Mouse (Mus musculus) limb, embryonic 12.5 days (tissue): ENCODE results near the gene Adap1. TPM values are rescaled to one million over a fixed set of nuclear protein-coding genes. Genes with fewer than 3 reads are reported as not detected.

Experiments
- ATAC-seq: fragments of 200-750 bp; cut with Nextera tagmentation; 2 replicates; pipeline ENCODE4 v1.8.0; 2017; ENCODE audit warnings: low read depth, moderate TSS enrichment; ENCODE audit not compliant: insufficient number of reproducible peaks, insufficient read depth, low FRiP score, low TSS enrichment
- H3K27ac ChIP-seq: fragments of 300-500 bp; sonication (generic); 2 replicates; pipeline ENCODE4 v1.5.1; 2016; ENCODE audit warnings: mild to moderate bottlenecking, moderate library complexity
- H3K27me3 ChIP-seq: fragments of 300-500 bp; sonication (generic); 2 replicates; pipeline ENCODE4 v1.6.1; 2016; ENCODE audit warnings: mild to moderate bottlenecking, moderate library complexity
- H3K36me3 ChIP-seq: fragments of 300-500 bp; sonication (generic); 2 replicates; pipeline ENCODE4 v1.6.1; 2016; ENCODE audit warnings: mild to moderate bottlenecking, moderate library complexity
- H3K4me1 ChIP-seq: fragments of 300-500 bp; sonication (generic); replicated peaks from 2 replicates; pipeline ENCODE4 v1.6.1; 2016
- H3K4me2 ChIP-seq: fragments of 300-500 bp; sonication (generic); 2 replicates; pipeline ENCODE4 v1.6.1; 2016; ENCODE audit warnings: mild to moderate bottlenecking, moderate library complexity
- H3K4me3 ChIP-seq: fragments of 300-500 bp; sonication (generic); replicated peaks from 2 replicates; pipeline ENCODE4 v1.5.1; 2016; ENCODE audit warnings: mild to moderate bottlenecking
- H3K9ac ChIP-seq: fragments of 300-500 bp; sonication (generic); replicated peaks from 2 replicates; pipeline ENCODE4 v1.6.1; 2016; ENCODE audit warnings: mild to moderate bottlenecking, moderate library complexity
- H3K9me3 ChIP-seq: fragments of 300-500 bp; sonication (generic); 2 replicates; pipeline ENCODE4 v1.6.1; 2016; ENCODE audit warnings: mild to moderate bottlenecking, moderate library complexity
- WGBS: fragments of 180-500 bp; shearing (Covaris S2); methylation state at CpG from one replicate; pipeline ENCODE4 v1.1.7; 2016; 5-methylcytosine and 5-hydroxymethylcytosine counted together
- polyA plus RNA-seq: library from polyadenylated mRNA; unstranded; fragments of >200 nt; fragmentation: Nextera tagmentation; extraction: Ambion mirVana; gene quantifications from 2 replicates; pipeline ENCODE4 v1.2.1, GENCODE M21; 2016

Adap1 gene
- polyA plus RNA-seq, 1 experiment from 2014 or later, result 1.1 TPM

DNA sequence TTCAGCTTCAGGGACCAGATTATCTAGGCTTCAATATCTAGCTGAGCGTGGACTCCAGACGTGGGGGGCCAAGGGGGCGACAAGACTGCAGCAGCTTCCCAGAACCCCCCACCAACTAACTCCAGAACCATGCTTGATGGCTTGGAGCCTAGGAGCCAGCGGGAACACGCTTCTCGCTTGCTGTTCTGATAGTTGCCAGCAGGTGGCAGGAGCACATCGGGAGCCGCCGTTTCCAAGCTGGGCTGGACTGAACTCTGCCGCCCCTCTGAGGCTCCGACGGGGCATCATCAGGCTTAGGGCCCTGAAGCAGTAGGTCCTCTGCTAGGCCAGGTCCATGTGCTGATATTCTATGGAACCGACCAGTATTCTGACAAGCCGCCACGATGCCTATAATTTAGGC, 43.2 kb downstream of the Adap1 start:
- H3K9me3 ChIP-seq, result no peaks in the 10 kb centered on the region
- WGBS, result 7% methylated on average over 15 of the region's 15 CpGs
- H3K36me3 ChIP-seq, result no peaks in the 10 kb centered on the region
- peaks cover 8% of the 10 kb centered on the region for H3K4me1 ChIP-seq
- no peak overlapping the region for H3K9ac ChIP-seq
- H3K27me3 ChIP-seq, result no peaks in the 10 kb centered on the region
- H3K4me2 ChIP-seq, result peak overlapping the region; percentile 9; the same call in 1 of the 2 replicates
- no peak overlapping the region for H3K4me3 ChIP-seq
- no peak for ATAC-seq
- H3K27ac ChIP-seq, result 0 out of 2 replicates have a peak overlapping the region, but pooled peaks have one; percentile 12

DNA sequence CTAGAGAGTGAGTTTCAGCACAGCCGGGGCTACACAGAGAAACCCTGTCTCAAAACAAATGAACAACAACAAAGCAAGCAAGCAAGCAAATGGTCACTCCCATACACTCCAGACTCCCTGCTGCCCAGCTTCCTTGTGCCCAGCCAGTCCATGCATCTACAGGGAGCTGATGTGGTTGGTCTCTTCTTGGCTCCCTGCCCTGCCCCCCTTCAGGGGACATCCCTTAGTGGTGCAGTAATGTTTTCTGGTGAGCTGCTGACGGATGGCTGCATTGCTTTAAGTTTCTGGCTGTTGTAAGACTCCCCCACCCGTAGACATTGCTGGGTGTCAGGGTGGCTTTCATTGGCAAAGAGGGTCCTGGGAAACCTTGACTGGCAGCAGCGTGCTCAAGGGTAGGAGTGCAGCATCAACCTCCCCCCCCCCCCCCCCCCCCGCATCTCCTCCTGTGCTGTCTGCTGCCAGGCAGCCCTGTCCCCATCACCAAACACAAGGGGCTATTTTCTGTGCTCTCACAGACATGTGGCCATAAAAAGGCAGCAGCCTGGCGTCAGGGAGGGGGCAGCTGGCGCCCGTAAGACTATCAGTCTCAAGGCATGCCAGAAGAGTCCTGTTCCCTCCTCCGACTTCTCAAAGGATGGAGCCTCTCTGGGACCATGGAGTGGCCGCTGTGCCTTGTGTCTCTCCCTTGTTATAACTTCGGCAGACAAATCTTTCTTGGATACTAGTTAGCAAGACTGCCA, 43.9 kb downstream of the Adap1 start:
- Histone ChIP-seq H3K27me3 (no peaks in the 10 kb centered on the region), H3K4me1 (peaks cover 8% of the 10 kb centered on the region), H3K4me2 (peak overlapping the region; percentile 9; the same call in 1 of the 2 replicates), H3K9me3 (no peaks in the 10 kb centered on the region), H3K27ac (0 out of 2 replicates have a peak overlapping the region, but pooled peaks have one; percentile 12), H3K9ac (0 out of 2 replicates have a peak overlapping the region, but pooled peaks have one; percentile 27), H3K36me3 (no peaks in the 10 kb centered on the region), H3K4me3 (no peak overlapping the region)
- 41% methylated on average over 10 of the region's 11 CpGs for WGBS
- ATAC-seq, result no peak

DNA sequence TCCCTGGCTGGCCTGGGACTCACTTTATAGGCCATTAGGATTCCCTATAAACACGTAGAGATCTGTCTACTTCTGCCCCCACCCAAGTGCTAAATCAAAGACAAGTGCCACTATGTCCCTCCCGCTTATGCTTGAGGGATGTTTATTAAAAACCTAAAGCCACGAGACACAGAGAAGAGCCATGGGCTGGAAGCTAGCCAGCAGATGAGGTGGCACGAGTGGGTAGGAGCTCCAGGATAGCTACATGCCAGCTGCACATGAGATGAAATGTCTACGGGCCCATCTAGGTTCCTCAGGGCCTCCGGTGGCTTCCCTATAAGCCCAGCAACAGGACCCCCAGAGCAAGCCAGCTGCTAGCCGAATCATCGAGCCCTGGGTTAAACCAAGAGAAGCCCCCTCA, 48.1 kb downstream of the Adap1 start:
- ATAC-seq, result no peak
- no peaks in the 10 kb centered on the region for H3K27me3 ChIP-seq

DNA sequence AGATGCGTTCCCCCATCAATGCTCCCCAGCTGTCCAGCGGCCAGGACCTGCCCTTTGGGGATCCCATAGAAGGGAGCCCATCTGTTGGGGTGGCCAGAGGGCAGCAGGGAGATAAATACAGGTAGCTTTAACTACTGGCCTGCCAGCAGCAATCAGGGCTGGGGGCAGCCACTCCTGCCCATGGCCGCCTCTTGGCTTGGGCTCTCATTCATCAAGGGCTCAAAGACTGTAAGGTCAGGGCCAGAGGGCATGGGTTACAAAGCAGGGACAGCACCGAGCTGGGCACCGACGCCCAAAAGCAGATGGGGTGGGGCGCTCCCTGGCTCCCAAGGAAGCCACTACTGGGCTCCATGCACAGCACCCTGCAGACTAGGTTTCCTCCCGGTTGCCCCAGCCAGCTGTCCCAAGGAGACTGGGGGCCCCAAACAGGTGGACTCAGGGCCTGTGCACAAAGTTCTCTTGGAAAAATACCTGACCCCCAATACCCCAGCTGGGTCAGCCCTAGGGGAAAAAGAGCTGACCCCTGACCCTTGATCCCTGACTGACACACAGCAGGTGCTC, 53.3 kb downstream of the Adap1 start:
- H3K27me3 ChIP-seq, result no peaks in the 10 kb centered on the region
- WGBS, result 46% methylated on average over 8 of the region's 8 CpGs
- 0 out of 2 replicates have a peak, but pooled peaks cover 5% of the 10 kb centered on the region for H3K4me1 ChIP-seq
- H3K9me3 ChIP-seq, result no peaks in the 10 kb centered on the region
- no peak for ATAC-seq
- H3K4me3 ChIP-seq, result no peak overlapping the region
- H3K36me3 ChIP-seq, result peaks cover 24% of the 10 kb centered on the region
- H3K4me2 ChIP-seq, result no peak overlapping the region
- no peak overlapping the region for H3K27ac ChIP-seq
- no peak overlapping the region for H3K9ac ChIP-seq

More for the DNA sequence above, 48.1 kb downstream of the Adap1 start:
- no peaks in the 10 kb centered on the region for H3K9me3 ChIP-seq
- no peak overlapping the region for H3K27ac ChIP-seq
- H3K36me3 ChIP-seq, result no peaks in the 10 kb centered on the region
- no peak overlapping the region for H3K4me3 ChIP-seq
- H3K4me2 ChIP-seq, result no peak overlapping the region
- no peak overlapping the region for H3K9ac ChIP-seq
- 69% methylated on average over 8 of the region's 8 CpGs for WGBS
- peaks cover 8% of the 10 kb centered on the region for H3K4me1 ChIP-seq

DNA sequence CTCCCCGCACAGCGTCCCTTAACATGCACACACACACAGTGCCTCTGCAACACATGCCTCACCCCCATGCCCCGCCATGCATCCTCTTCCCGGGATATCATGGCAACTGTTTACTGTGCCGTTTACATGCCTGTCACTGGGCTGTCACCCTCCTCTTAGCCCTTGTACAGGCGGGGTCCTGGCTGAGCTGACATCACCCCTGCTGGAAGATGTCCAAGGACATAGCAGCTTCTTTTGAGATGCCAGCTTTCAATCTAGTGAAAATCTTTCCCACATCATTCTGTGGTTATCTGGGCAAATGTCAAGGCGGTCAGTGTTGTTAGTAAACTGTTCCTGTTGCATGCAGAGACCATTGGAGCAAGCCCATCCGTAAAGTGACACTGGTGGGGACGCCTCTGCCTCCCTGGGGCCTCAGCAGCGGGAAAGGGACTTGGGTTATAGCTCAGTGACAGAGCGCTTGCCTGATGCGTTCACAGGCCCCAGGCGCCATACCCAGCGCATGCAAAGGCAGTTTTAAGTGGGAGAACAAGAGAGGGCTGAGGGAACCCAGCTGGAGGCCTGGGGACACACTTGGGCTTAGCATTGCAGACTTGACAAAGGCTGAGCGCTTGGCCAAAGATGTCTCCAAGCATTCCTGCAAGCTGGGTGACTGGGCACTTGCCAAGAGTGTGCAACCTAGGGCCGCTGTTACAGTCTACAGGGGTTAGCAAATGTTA, 54.5 kb downstream of the Adap1 start:
- H3K9me3 ChIP-seq, result no peaks in the 10 kb centered on the region
- no peak overlapping the region for H3K4me3 ChIP-seq
- H3K27ac ChIP-seq, result no peak overlapping the region
- no peaks in the 10 kb centered on the region for H3K27me3 ChIP-seq
- H3K36me3 ChIP-seq, result peaks cover 36% of the 10 kb centered on the region
- WGBS, result 74% methylated on average over 16 of the region's 16 CpGs
- H3K9ac ChIP-seq, result no peak overlapping the region
- H3K4me1 ChIP-seq, result 0 out of 2 replicates have a peak, but pooled peaks cover 5% of the 10 kb centered on the region
- no peak overlapping the region for H3K4me2 ChIP-seq
- no peak for ATAC-seq

DNA sequence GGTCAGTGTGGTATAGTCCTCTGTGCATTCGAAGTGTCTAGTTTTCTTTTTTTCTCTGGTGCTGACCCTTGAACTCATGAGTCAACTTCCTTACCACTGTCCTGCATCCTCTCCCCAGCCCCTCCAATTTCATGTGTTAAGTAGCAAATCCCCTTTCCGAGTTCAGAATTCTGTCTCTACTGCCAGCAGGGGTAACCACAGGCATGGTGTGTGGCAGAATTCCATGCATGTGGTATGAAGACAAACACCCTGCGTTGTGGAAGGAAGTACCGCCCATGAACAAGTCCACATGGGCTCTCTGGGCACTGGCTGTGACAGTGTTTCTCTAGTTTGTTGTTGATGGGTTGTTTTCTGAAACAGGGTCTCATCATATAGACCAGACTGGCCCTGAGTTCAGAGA, 57.8 kb downstream of the Adap1 start:
- H3K27ac ChIP-seq, result no peak overlapping the region
- H3K36me3 ChIP-seq, result peaks cover 69% of the 10 kb centered on the region
- WGBS, result 88% methylated on average over 4 of the region's 4 CpGs
- H3K4me2 ChIP-seq, result no peak overlapping the region
- H3K9me3 ChIP-seq, result no peaks in the 10 kb centered on the region
- no peak overlapping the region for H3K4me3 ChIP-seq
- H3K4me1 ChIP-seq, result 0 out of 2 replicates have a peak, but pooled peaks cover 5% of the 10 kb centered on the region
- no peaks in the 10 kb centered on the region for H3K27me3 ChIP-seq
- no peak overlapping the region for H3K9ac ChIP-seq
- ATAC-seq, result no peak

DNA sequence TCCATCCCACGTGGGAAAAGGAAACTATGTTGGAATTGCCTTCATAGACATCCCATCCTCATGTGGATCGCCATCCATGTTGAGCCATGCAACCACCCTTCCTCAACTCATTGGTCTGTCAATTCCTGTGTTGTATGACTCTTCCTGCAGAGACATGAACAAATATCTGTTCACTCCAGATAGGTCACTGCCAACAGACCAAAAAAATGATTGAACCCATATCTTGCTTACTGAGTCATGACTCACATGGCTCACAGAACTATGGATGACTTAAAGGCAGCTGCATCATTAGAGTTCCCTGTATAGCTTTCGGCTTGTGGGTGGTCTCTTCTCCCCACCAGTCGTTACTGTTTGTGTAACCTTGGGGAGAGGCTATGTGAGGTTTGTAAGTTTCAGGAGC, 64.0 kb downstream of the Adap1 start:
- Histone ChIP-seq H3K4me3 (no peak overlapping the region), H3K27ac (no peak overlapping the region), H3K9me3 (no peaks in the 10 kb centered on the region), H3K9ac (no peak overlapping the region), H3K4me1 (no peaks in the 10 kb centered on the region), H3K36me3 (peaks cover 94% of the 10 kb centered on the region), H3K4me2 (no peak overlapping the region), H3K27me3 (no peaks in the 10 kb centered on the region)
- ATAC-seq, result no peak
- WGBS, result 85% methylated on average over 4 of the region's 4 CpGs

DNA sequence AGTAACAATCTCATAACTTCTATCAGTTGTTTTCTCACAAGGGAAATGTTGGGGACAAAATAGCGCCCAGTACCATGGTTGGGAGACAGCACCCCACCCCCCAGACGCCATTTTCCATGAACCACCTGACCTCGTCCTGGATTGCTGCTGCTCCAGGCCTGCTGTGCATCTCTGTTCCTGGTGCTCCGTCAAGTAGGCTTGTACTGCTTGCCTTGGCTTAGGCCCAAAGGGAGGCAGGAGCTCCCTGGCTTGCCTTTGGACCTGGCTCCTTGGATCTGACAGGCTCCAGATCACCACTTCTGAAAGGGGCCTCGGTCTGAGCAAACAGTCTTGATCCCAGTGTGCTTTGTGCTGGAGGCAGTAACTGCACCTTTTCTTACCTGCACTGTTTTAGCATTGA, 65.6 kb downstream of the Adap1 start:
- no peak for ATAC-seq
- Histone ChIP-seq H3K4me2 (no peak overlapping the region), H3K9me3 (no peaks in the 10 kb centered on the region), H3K36me3 (peaks cover 93% of the 10 kb centered on the region), H3K4me1 (peaks cover 1% of the 10 kb centered on the region; the same call in 1 of the 2 replicates), H3K4me3 (no peak overlapping the region), H3K27me3 (no peaks in the 10 kb centered on the region), H3K27ac (no peak overlapping the region), H3K9ac (no peak overlapping the region)
- 89% methylated on average over 5 of the region's 5 CpGs for WGBS

DNA sequence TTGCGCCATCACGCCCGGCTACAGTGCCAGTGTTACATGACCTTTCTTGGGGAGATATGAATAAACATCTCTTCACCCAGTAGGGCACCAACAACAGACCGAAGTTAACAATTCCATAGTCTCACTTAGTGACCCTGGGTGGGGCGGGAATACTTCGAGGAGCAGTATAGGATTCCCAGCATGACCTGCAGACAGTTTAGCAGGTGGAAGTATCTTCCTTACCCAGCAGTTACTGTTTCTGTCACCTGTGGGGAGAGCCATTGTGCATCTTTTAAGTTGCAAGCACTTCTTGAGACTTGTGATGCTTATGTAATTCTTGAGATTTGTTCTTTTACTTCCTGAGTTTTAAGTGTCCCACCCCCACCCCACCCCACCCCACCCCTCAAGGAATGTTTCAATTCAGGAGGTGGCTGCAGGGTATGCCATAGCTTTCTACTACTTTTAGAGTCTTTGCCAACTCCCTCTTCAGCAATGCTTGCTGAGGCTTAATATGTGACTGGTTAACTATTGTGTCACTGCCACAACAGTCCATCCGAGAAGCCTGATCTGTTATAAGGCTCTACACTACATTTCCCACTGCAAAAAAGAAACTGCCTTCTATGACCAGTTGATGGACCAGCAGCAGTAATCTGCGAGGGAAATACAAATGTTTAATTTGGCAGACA, 66.9 kb downstream of the Adap1 start:
- H3K9ac ChIP-seq, result no peak overlapping the region
- ATAC-seq, result no peak
- peaks cover 15% of the 10 kb centered on the region for H3K4me1 ChIP-seq
- peaks cover 83% of the 10 kb centered on the region for H3K36me3 ChIP-seq
- WGBS, result 96% methylated on average over 8 of the region's 8 CpGs
- H3K9me3 ChIP-seq, result no peaks in the 10 kb centered on the region
- H3K27ac ChIP-seq, result no peak overlapping the region
- H3K4me2 ChIP-seq, result no peak overlapping the region
- no peaks in the 10 kb centered on the region for H3K27me3 ChIP-seq
- no peak overlapping the region for H3K4me3 ChIP-seq

DNA sequence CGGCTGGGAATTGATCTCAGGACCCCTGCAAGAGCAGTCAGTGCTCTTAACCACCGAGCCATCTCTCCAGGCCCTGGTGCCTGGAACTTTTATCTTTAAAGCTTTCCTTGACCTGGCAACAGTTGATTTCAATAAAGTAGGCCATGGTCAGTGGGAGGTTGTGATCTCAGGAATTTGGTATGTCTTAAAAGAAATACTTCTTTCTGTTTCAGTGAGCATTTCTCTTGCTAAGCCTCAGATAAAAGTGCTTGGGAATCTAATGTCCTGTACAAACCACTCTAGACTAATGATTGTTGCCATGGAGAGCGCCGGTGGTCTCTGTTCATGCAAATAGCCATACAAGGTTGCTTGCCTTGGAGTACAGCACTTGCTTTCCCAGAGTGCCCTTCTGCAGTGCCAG, 67.6 kb downstream of the Adap1 start:
- H3K27ac ChIP-seq, result no peak overlapping the region
- H3K4me2 ChIP-seq, result no peak overlapping the region
- peaks cover 76% of the 10 kb centered on the region for H3K36me3 ChIP-seq
- H3K4me1 ChIP-seq, result peaks cover 19% of the 10 kb centered on the region
- no peaks in the 10 kb centered on the region for H3K9me3 ChIP-seq
- 91% methylated on average over 4 of the region's 4 CpGs for WGBS
- H3K4me3 ChIP-seq, result no peak overlapping the region
- H3K27me3 ChIP-seq, result no peaks in the 10 kb centered on the region
- H3K9ac ChIP-seq, result no peak overlapping the region
- ATAC-seq, result no peak

DNA sequence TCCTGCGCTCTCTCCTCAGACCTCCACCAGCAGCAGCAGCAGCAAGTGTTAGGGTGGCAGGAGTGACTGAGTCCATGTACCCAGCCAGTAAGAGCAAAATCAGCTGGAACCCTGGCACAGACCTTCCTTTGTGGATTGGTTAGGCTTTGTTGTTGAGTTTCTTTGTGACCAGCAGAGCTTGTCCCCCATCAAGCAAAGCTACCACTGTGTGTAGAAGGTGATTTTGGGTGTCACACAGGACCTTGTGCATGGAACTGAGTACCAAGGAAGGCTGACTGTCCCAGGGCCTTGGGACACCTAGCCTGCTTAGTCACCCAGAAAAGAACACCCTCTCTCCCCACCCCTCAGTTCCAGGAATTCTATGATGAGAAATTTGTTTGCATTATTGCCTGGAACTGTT, 68.2 kb downstream of the Adap1 start:
- Histone ChIP-seq H3K4me3 (no peak overlapping the region), H3K4me2 (no peak overlapping the region), H3K36me3 (peaks cover 70% of the 10 kb centered on the region), H3K27me3 (no peaks in the 10 kb centered on the region), H3K9ac (no peak overlapping the region), H3K27ac (no peak overlapping the region), H3K9me3 (no peaks in the 10 kb centered on the region), H3K4me1 (peaks cover 19% of the 10 kb centered on the region)
- no peak for ATAC-seq
- 93% methylated on average over 1 of the region's 1 CpGs for WGBS
